Mouse (Mus musculus) erythroblast, embryonic 14.5 days (primary cell): ENCODE measurements around the gene Hsd17b12. TPM values are rescaled to one million over a fixed set of nuclear protein-coding genes. Genes with fewer than 3 reads are reported as not detected.

ENCODE experiments used
- H3K27me3 ChIP-seq: 2 replicates; pipeline ENCODE4 v1.6.1; 2012; ENCODE audit warnings: inconsistent platforms; ENCODE audit not compliant: control insufficient read depth
- H3K36me3 ChIP-seq: 2 replicates; pipeline ENCODE4 v1.6.1; 2012; ENCODE audit warnings: mild to moderate bottlenecking, inconsistent platforms; ENCODE audit not compliant: control insufficient read depth
- H3K4me1 ChIP-seq: 2 replicates; pipeline ENCODE4 v1.6.1; 2012; ENCODE audit warnings: inconsistent platforms; ENCODE audit not compliant: control insufficient read depth
- H3K4me3 ChIP-seq: replicated peaks from 2 replicates; pipeline ENCODE3; 2012; ENCODE audit warnings: moderate library complexity, mild to moderate bottlenecking, inconsistent platforms
- H3K9me3 ChIP-seq: 2 replicates; pipeline ENCODE4 v1.6.1; 2012; ENCODE audit warnings: low read length, inconsistent platforms, mixed read lengths; ENCODE audit not compliant: control insufficient read depth
- GATA1 ChIP-seq: IDR thresholded peaks from 2 replicates; pipeline ENCODE4 v1.6.1; 2012; ENCODE audit warnings: low read length, inconsistent platforms, mixed read lengths
- TAL1 ChIP-seq: IDR thresholded peaks from 3 replicates; pipeline ENCODE4 v1.6.1; 2012; ENCODE audit warnings: low read length, inconsistent platforms, mixed read lengths
- polyA plus RNA-seq: library from polyadenylated mRNA; stranded (reverse); fragments of >175 nt; gene quantifications from 2 replicates; pipeline ENCODE4 v1.2.3, GENCODE M21; 2012

The Hsd17b12 gene
- polyA plus RNA-seq, 1 experiment: 0.37 TPM

- Histone ChIP-seq H3K4me3 (no peak overlapping the region), H3K9me3 (no peaks in the 10 kb centered on the region), H3K36me3 (no peaks in the 10 kb centered on the region), H3K27me3 (peaks cover 8% of the 10 kb centered on the region), H3K4me1 (peaks cover 13% of the 10 kb centered on the region)
- TF ChIP-seq GATA1: no peak
- TF ChIP-seq TAL1: no peak
Measured at GRCm38 (mm10) chr2:94162141-94162540, 4.4 kb upstream of the Hsd17b12 start.

- Histone ChIP-seq H3K4me3 (peak overlapping the region; percentile 95), H3K36me3 (no peaks in the 10 kb centered on the region; the same call in 1 of the 2 replicates), H3K27me3 (peaks cover 6% of the 10 kb centered on the region), H3K4me1 (peaks cover 30% of the 10 kb centered on the region), H3K9me3 (no peaks in the 10 kb centered on the region)
- TF ChIP-seq GATA1 (no peak), TAL1 (no peak)
Measured at GRCm38 (mm10) chr2:94158520-94158884, 738 bp upstream of the Hsd17b12 start.

GRCm38 (mm10) chr2:94157051-94157450 lies 713 bp downstream of the Hsd17b12 start:
- H3K36me3 ChIP-seq: no peaks in the 10 kb centered on the region; the same call in 1 of the 2 replicates
- no peaks in the 10 kb centered on the region for H3K9me3 ChIP-seq
- peaks cover 34% of the 10 kb centered on the region for H3K4me1 ChIP-seq
- peaks cover 6% of the 10 kb centered on the region for H3K27me3 ChIP-seq
- peak overlapping the region; percentile 95 for H3K4me3 ChIP-seq
- TF ChIP-seq GATA1 (no peak), TAL1 (no peak)

- Histone ChIP-seq H3K4me1 (peaks cover 5% of the 10 kb centered on the region), H3K36me3 (no peaks in the 10 kb centered on the region), H3K27me3 (no peaks in the 10 kb centered on the region), H3K9me3 (no peaks in the 10 kb centered on the region), H3K4me3 (no peak overlapping the region)
- TF ChIP-seq TAL1 (no peak), GATA1 (no peak)
Measured at GRCm38 (mm10) chr2:94145146-94145542, 12.6 kb downstream of the Hsd17b12 start.

- TF ChIP-seq TAL1 (no peak), GATA1 (no peak)
- no peaks in the 10 kb centered on the region for H3K36me3 ChIP-seq
- no peak overlapping the region for H3K4me3 ChIP-seq
- no peaks in the 10 kb centered on the region for H3K27me3 ChIP-seq
- peaks cover 7% of the 10 kb centered on the region for H3K4me1 ChIP-seq
- H3K9me3 ChIP-seq: no peaks in the 10 kb centered on the region
Measured at GRCm38 (mm10) chr2:94144520-94145145, 13.1 kb downstream of the Hsd17b12 start.

- Histone ChIP-seq H3K36me3 (no peaks in the 10 kb centered on the region), H3K4me3 (no peak overlapping the region), H3K4me1 (peaks cover 7% of the 10 kb centered on the region), H3K9me3 (no peaks in the 10 kb centered on the region), H3K27me3 (no peaks in the 10 kb centered on the region)
- no peak for TF ChIP-seq GATA1
- TF ChIP-seq TAL1: no peak
Measured at GRCm38 (mm10) chr2:94141293-94141692, 16.5 kb downstream of the Hsd17b12 start.

GRCm38 (mm10) chr2:94138469-94139390 lies 19.0 kb downstream of the Hsd17b12 start:
- Histone ChIP-seq H3K4me1 (peaks cover 7% of the 10 kb centered on the region), H3K36me3 (no peaks in the 10 kb centered on the region), H3K27me3 (no peaks in the 10 kb centered on the region), H3K9me3 (no peaks in the 10 kb centered on the region), H3K4me3 (no peak overlapping the region)
- no peak for TF ChIP-seq TAL1

- Histone ChIP-seq H3K4me3 (no peak overlapping the region), H3K4me1 (peaks cover 7% of the 10 kb centered on the region), H3K9me3 (no peaks in the 10 kb centered on the region), H3K36me3 (no peaks in the 10 kb centered on the region), H3K27me3 (no peaks in the 10 kb centered on the region)
- no peak for TF ChIP-seq GATA1
- TF ChIP-seq TAL1: no peak
Measured at GRCm38 (mm10) chr2:94136837-94137236, 20.9 kb downstream of the Hsd17b12 start.

- no peaks in the 10 kb centered on the region for H3K36me3 ChIP-seq
- H3K4me3 ChIP-seq: no peak overlapping the region
- H3K27me3 ChIP-seq: no peaks in the 10 kb centered on the region
- TF ChIP-seq GATA1 (no peak), TAL1 (no peak)
- no peaks in the 10 kb centered on the region for H3K9me3 ChIP-seq
- H3K4me1 ChIP-seq: no peaks in the 10 kb centered on the region
Measured at GRCm38 (mm10) chr2:94128496-94128895, 29.3 kb downstream of the Hsd17b12 start.
